Mouse (Mus musculus) heart, embryonic 15.5 days (tissue): ENCODE measurements around the gene Msi2. TPM values are rescaled to one million over a fixed set of nuclear protein-coding genes. Genes with fewer than 3 reads are reported as not detected.

ENCODE experiments used
- ATAC-seq: fragments of 200-750 bp; cut with Nextera tagmentation; replicated peaks from 2 replicates; pipeline ENCODE4 v1.8.0; 2017; ENCODE audit warnings: low read depth, moderate TSS enrichment; ENCODE audit not compliant: insufficient number of reproducible peaks, insufficient read depth, low FRiP score
- H3K27ac ChIP-seq: fragments of 300-500 bp; sonication (generic); 2 replicates; pipeline ENCODE4 v1.5.1; 2015; ENCODE audit warnings: mild to moderate bottlenecking, inconsistent platforms
- H3K27me3 ChIP-seq: fragments of 300-500 bp; sonication (generic); 2 replicates; pipeline ENCODE4 v1.6.1; 2015; ENCODE audit warnings: inconsistent platforms
- H3K36me3 ChIP-seq: fragments of 300-500 bp; sonication (generic); 2 replicates; pipeline ENCODE4 v1.6.1; 2015; ENCODE audit warnings: mild to moderate bottlenecking, inconsistent platforms
- H3K4me1 ChIP-seq: fragments of 300-500 bp; sonication (generic); replicated peaks from 2 replicates; pipeline ENCODE4 v1.6.1; 2015; ENCODE audit warnings: inconsistent platforms
- H3K4me2 ChIP-seq: fragments of 300-500 bp; sonication (generic); 2 replicates; pipeline ENCODE4 v1.6.1; 2015; ENCODE audit warnings: inconsistent platforms, mild to moderate bottlenecking, moderate library complexity
- H3K4me3 ChIP-seq: fragments of 300-500 bp; sonication (generic); 2 replicates; pipeline ENCODE4 v1.5.1; 2015; ENCODE audit warnings: mild to moderate bottlenecking, inconsistent platforms
- H3K9ac ChIP-seq: fragments of 300-500 bp; sonication (generic); 2 replicates; pipeline ENCODE4 v1.6.1; 2015; ENCODE audit warnings: mild to moderate bottlenecking, inconsistent platforms
- H3K9me3 ChIP-seq: fragments of 300-500 bp; sonication (generic); replicated peaks from 2 replicates; pipeline ENCODE4 v1.6.1; 2016; ENCODE audit warnings: inconsistent platforms
- WGBS: fragments of 180-500 bp; shearing (Covaris S2); methylation state at CpG from one replicate; pipeline ENCODE4 v1.1.7; 2015; ENCODE audit warnings: mixed read lengths; 5-methylcytosine and 5-hydroxymethylcytosine counted together
- polyA plus RNA-seq: library from polyadenylated mRNA; unstranded; fragments of >200 nt; fragmentation: Nextera tagmentation; extraction: Ambion mirVana; gene quantifications from 2 replicates; pipeline ENCODE4 v1.2.1, GENCODE M21; 2015

Gene Msi2
- polyA plus RNA-seq, 1 experiment from 2014 or later = 19.6 TPM

DNA sequence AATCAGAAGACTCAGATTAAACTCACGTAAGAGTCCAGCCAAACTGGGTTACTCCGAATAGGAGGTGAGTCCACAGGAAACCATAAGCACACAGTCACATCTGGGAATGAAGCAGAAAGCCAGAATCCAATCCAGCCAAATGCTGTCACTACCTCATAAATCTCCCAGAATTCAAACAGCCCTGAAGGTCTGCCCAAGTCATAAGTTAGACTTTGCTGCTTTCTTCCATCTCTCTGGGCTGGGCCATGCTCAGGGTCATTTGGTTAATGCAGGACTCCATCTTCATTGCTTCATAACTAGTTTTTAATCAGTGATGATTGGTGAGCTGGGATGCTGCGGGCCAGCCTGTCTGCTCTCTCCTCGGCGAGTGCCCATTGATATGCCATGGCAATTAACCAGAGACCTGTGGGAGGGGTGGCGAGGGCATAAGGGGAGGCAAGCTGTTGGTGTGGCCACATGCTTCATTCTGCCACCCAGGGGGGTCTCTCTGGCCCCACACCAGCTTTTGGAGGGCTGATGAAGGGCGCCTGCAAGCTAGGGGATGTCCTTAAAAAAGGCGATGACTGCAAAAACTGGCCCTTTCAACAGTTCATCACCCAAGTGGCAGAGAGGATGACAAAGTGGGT lies 385.9 kb downstream of the Msi2 start:
- no peak overlapping the region for H3K4me3 ChIP-seq
- H3K36me3 ChIP-seq = no peaks in the 10 kb centered on the region
- H3K9ac ChIP-seq = no peak overlapping the region
- H3K27me3 ChIP-seq = no peaks in the 10 kb centered on the region
- H3K4me2 ChIP-seq = no peak overlapping the region
- H3K9me3 ChIP-seq = no peaks in the 10 kb centered on the region
- ATAC-seq = no peak
- whole genome bisulfite sequencing = 70% methylated on average over 8 of the region's 8 CpGs
- H3K27ac ChIP-seq = no peak overlapping the region
- H3K4me1 ChIP-seq = peaks cover 37% of the 10 kb centered on the region

DNA sequence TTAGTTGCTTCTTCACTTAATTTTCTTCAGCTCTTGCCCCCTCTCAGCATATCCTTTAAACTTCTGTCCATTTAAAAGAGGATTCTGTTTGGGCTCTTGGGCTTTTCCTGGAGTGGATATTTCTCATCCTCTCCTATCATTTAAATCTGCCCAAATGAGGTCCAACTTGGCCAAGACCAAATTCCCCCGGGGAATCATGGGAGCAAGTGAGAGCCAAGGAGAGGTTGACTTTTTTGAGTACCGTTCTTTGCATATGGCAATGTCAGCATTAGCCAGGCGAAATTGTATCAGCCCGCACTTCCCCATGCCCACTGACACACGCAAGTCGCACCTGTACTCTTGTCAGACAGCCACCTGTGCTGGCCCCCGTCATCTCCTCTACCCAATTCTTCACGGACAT lies 386.6 kb downstream of the Msi2 start:
- H3K4me1 ChIP-seq = peaks cover 43% of the 10 kb centered on the region
- H3K9me3 ChIP-seq = no peaks in the 10 kb centered on the region
- no peaks in the 10 kb centered on the region for H3K27me3 ChIP-seq
- no peak overlapping the region for H3K27ac ChIP-seq
- no peak overlapping the region for H3K9ac ChIP-seq
- no peak overlapping the region for H3K4me2 ChIP-seq
- WGBS = 87% methylated on average over 8 of the region's 8 CpGs
- no peak for ATAC-seq
- H3K36me3 ChIP-seq = no peaks in the 10 kb centered on the region
- no peak overlapping the region for H3K4me3 ChIP-seq

DNA sequence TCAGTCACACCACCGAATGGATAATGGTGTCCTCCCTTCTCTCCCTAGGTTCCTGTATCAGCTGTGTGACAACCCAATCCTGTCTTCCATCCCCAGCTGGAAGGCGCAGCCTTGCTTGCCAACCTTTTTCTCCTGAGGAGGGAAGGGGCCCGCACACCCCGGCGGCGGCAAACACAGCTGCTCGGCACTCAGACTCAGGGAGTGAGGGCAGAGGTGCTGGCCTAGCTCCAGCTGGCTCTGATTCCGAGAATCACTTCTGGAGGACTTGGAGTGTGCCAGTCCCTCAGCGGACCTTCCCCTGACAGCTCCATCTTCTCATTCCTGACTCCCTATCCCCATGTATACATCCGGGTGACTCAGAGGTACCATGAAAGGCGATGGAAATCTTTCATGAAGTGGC lies 387.5 kb downstream of the Msi2 start:
- 0 out of 2 replicates have a peak overlapping the region, but pooled peaks have one; percentile 25 for H3K27ac ChIP-seq
- 19% methylated on average over 11 of the region's 11 CpGs for WGBS
- peak; percentile 72 for ATAC-seq
- H3K36me3 ChIP-seq = no peaks in the 10 kb centered on the region
- peaks cover 44% of the 10 kb centered on the region for H3K4me1 ChIP-seq
- H3K4me3 ChIP-seq = no peak overlapping the region
- H3K27me3 ChIP-seq = no peaks in the 10 kb centered on the region
- no peaks in the 10 kb centered on the region for H3K9me3 ChIP-seq
- H3K9ac ChIP-seq = no peak overlapping the region
- no peak overlapping the region for H3K4me2 ChIP-seq

DNA sequence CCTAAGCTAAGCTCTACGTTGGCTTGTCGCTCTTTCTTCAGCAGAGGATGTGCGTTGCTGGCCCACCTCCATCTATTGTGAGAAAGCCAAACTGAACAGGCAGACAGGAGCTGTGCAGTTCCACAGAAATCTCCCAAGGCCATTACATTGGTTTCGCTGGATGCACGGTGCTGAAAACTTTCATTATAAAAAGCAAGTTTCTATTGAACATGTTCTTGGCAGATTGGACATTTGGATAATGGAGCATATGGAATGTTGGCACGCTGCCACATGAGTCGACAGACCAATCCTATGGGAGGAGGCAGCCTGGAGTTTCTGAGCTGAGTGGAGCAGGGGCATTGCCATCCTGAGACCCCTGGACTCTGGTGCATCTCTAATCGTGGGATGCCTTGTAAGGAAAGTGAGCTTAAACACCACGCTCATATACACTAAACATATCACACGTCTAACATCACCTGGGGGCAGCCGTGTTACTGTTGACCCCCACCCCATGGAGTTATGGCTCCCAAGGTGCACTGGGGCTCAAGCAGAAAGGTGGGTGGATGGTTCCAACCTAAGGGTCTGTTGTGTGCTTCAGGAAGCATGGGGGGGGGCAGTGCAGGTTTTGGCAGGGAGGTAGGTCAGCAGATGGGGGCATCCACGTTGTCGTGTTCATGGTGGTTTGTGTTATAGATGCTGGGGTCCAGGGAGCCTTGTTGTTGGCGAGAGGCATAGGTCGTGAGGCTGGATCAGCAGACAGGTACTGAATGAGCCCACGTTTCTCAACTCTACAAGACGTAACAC lies 389.3 kb downstream of the Msi2 start:
- peaks cover 29% of the 10 kb centered on the region for H3K4me1 ChIP-seq
- H3K4me3 ChIP-seq = no peak overlapping the region
- WGBS = 76% methylated on average over 17 of the region's 17 CpGs
- no peaks in the 10 kb centered on the region for H3K36me3 ChIP-seq
- H3K9me3 ChIP-seq = no peaks in the 10 kb centered on the region
- no peak overlapping the region for H3K4me2 ChIP-seq
- no peak overlapping the region for H3K9ac ChIP-seq
- no peak overlapping the region for H3K27ac ChIP-seq
- H3K27me3 ChIP-seq = no peaks in the 10 kb centered on the region
- ATAC-seq = no peak

DNA sequence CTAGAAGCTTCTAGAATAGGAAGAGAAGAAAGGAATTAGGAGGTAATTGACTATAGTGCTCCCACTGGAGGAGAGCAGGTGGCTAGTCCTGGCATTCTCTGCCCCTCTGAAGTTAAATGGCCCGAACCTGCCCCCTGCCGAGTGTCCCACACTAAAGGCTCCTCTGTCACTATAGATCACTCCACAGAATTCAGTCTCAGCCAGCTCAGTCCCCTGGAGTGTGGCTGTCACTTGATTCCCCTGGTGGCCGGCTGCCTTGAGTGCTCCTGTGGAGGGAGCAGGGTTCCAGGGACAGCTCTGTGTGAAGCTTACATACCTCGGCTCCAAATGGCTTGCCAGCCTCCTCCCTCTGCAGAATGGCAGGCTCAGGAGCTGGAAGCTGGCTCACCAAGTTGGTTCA lies 391.3 kb downstream of the Msi2 start:
- Histone ChIP-seq H3K27ac (no peak overlapping the region), H3K4me2 (no peak overlapping the region), H3K9ac (no peak overlapping the region), H3K36me3 (no peaks in the 10 kb centered on the region), H3K4me1 (peaks cover 29% of the 10 kb centered on the region), H3K27me3 (no peaks in the 10 kb centered on the region), H3K9me3 (no peaks in the 10 kb centered on the region), H3K4me3 (no peak overlapping the region)
- ATAC-seq = no peak
- 15% methylated on average over 4 of the region's 4 CpGs for WGBS

DNA sequence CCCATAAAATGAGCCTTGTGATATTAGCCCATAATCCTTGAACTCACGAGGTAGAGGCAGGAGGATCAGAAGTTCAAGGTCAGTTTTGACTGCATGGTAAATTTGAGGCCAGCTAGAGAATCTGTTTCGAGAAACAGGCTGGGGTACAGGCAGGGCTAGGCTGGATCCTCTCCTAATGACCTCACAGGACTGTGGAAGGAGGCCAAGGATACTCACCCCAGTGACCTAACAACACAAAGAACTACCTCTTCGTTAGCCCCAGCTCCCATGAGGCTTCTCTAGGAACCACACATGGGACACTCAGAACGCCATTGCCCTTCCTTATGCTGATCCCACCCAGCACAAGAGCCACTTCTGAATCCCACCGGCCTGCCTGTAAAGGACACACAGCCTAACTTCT lies 399.5 kb downstream of the Msi2 start:
- H3K36me3 ChIP-seq = no peaks in the 10 kb centered on the region
- H3K4me1 ChIP-seq = peaks cover 21% of the 10 kb centered on the region
- ATAC-seq = no peak
- no peaks in the 10 kb centered on the region for H3K9me3 ChIP-seq
- no peak overlapping the region for H3K4me2 ChIP-seq
- WGBS = 72% methylated on average over 5 of the region's 5 CpGs
- no peaks in the 10 kb centered on the region for H3K27me3 ChIP-seq
- H3K27ac ChIP-seq = no peak overlapping the region
- H3K9ac ChIP-seq = no peak overlapping the region
- H3K4me3 ChIP-seq = no peak overlapping the region

DNA sequence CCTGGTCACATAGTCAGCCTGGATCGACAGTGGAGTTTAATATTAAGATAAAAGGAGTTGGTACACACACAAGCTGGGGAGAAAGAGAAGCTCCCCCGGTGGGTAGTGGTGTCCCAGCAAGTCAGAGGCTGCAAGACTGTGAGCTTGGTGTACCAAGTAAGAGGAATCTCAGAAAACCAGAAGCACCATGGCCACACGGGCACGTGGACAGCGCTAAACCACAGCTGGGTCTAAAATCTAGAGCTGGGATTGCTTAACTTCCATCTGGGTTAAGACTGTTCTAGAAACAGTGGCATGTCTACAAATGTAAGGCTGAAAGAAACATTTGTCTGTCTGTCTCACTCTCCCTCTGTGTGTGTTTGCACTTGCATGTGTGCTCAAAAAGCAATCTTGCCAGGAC lies 402.9 kb downstream of the Msi2 start:
- H3K27ac ChIP-seq = no peak overlapping the region
- no peak overlapping the region for H3K4me2 ChIP-seq
- H3K9me3 ChIP-seq = no peaks in the 10 kb centered on the region
- no peak for ATAC-seq
- H3K9ac ChIP-seq = no peak overlapping the region
- no peaks in the 10 kb centered on the region for H3K36me3 ChIP-seq
- WGBS = 68% methylated on average over 5 of the region's 5 CpGs
- H3K27me3 ChIP-seq = no peaks in the 10 kb centered on the region
- H3K4me1 ChIP-seq = peaks cover 48% of the 10 kb centered on the region
- no peak overlapping the region for H3K4me3 ChIP-seq

DNA sequence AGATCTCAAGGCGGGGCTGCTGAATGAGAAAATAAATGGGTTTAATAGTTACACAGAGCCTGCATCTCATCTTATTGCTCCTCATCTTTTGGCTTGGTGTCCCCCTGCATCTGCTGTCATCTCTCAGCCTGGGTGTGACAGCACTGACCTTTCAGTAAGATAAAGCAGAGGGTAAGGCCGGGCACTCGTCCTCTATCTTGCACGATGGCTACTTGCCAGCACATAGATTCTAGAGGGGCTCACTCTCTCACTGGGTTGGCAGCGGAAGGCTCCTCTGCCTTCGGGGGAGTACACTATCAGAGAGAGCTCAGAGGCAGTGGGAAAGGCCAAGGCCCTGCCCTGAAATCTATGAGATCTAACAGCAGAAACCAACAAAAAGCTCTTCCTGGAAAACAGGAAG lies 403.8 kb downstream of the Msi2 start:
- no peak for ATAC-seq
- H3K4me1 ChIP-seq = peaks cover 58% of the 10 kb centered on the region

DNA sequence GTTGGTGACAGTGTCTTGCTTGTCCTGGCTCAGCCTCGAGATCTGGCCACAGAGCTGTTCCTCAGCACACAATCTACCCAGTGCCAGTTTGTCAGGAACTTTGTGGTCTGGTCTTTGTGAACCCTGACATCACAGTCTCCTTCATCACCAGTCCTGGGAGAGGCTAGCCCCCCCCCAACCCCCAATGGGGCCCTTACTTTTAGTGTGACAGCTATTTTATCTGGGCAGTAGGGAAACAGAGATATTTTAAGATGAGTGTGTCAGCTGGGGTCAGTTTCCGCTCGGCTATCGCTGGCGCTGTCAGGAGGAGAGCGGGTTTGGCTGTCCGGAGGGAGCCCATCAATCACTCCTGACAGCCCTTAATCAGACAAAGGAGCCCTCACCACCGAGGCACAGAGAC lies 404.8 kb downstream of the Msi2 start:
- H3K9me3 ChIP-seq = no peaks in the 10 kb centered on the region
- ATAC-seq = no peak
- H3K4me1 ChIP-seq = peaks cover 59% of the 10 kb centered on the region
- peak overlapping the region; percentile 58 for H3K27ac ChIP-seq
- H3K9ac ChIP-seq = no peak overlapping the region
- H3K4me2 ChIP-seq = no peak overlapping the region
- no peaks in the 10 kb centered on the region for H3K36me3 ChIP-seq
- H3K27me3 ChIP-seq = no peaks in the 10 kb centered on the region
- no peak overlapping the region for H3K4me3 ChIP-seq
- WGBS = 7% methylated on average over 8 of the region's 8 CpGs

More for the DNA sequence above, 403.8 kb downstream of the Msi2 start:
- Histone ChIP-seq H3K9me3 (no peaks in the 10 kb centered on the region), H3K27me3 (no peaks in the 10 kb centered on the region), H3K9ac (no peak overlapping the region), H3K4me2 (no peak overlapping the region), H3K36me3 (no peaks in the 10 kb centered on the region), H3K4me3 (no peak overlapping the region), H3K27ac (peak overlapping the region; percentile 58)
- 20% methylated on average over 6 of the region's 6 CpGs for WGBS

DNA sequence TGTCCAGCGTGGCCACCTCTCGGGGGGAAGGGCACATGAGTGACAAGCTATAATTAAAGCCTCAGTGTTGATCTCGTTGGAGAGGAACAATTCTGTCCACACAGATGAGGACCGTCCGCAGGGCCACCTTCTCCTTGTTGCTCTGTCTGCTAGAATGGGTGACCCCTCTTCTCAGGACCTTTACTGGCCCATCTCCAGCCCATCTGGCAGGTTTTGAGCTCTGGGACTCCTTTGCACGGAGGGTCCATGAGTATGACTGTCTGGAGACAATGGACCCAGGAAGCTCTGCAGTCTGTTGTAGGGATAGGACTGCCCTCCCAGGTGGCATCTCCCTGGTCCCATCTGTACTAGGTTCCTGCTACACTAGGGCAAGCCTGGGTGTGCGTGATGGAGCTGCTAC lies 406.7 kb downstream of the Msi2 start:
- peaks cover 59% of the 10 kb centered on the region for H3K4me1 ChIP-seq
- 60% methylated on average over 7 of the region's 7 CpGs for WGBS

DNA sequence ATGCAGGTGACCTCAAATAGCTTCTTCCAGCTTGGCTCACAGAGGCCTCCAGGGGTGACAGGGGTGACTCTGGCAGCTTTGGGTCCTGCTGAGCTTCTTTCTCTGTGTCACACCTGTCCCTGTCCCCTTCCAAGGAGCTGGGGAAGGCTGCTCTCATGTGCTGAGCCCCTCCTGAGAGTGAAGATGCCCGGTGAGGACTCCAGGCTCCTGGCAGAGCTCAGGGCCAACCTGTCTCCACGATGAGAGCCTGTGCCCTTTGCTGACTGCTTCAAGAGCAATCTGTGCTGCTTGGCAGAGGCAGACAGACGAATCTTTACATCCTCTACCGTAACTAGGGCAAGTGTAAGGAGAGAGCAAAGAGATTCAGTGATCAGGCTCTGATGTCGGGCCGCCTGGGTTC lies 407.5 kb downstream of the Msi2 start:
- Histone ChIP-seq H3K27me3 (no peaks in the 10 kb centered on the region), H3K36me3 (no peaks in the 10 kb centered on the region), H3K4me1 (peaks cover 57% of the 10 kb centered on the region), H3K4me2 (no peak overlapping the region), H3K4me3 (no peak overlapping the region), H3K9ac (no peak overlapping the region), H3K27ac (no peak overlapping the region), H3K9me3 (no peaks in the 10 kb centered on the region)
- ATAC-seq = no peak
- 74% methylated on average over 6 of the region's 6 CpGs for WGBS

More for the DNA sequence above, 406.7 kb downstream of the Msi2 start:
- no peak overlapping the region for H3K4me2 ChIP-seq
- ATAC-seq = no peak
- no peaks in the 10 kb centered on the region for H3K9me3 ChIP-seq
- no peaks in the 10 kb centered on the region for H3K36me3 ChIP-seq
- no peaks in the 10 kb centered on the region for H3K27me3 ChIP-seq
- no peak overlapping the region for H3K9ac ChIP-seq
- H3K27ac ChIP-seq = no peak overlapping the region
- H3K4me3 ChIP-seq = no peak overlapping the region
